Mouse (Mus musculus) myocyte (in vitro differentiated cells): ENCODE measurements around the gene Gcnt3. TPM values are rescaled to one million over a fixed set of nuclear protein-coding genes. Genes with fewer than 3 reads are reported as not detected.

Source experiments
- H3K27me3 ChIP-seq: one replicate; pipeline ENCODE4 v1.6.1; 2011; ENCODE audit not compliant: control insufficient read depth, insufficient read depth, insufficient read length
- H3K36me3 ChIP-seq: one replicate; pipeline ENCODE4 v1.6.1; 2011; ENCODE audit not compliant: control insufficient read depth, insufficient read depth
- H3K4me2 ChIP-seq: one replicate; pipeline ENCODE4 v1.6.1; 2011; ENCODE audit warnings: low read depth, control low read depth
- H3K4me3 ChIP-seq: one replicate; pipeline ENCODE4 v1.5.1; 2011; ENCODE audit warnings: mild to moderate bottlenecking, control low read depth, moderate library complexity
- H3K79me2 ChIP-seq: one replicate; pipeline ENCODE4 v1.6.1; 2011; ENCODE audit not compliant: control insufficient read depth, insufficient read depth
- H3ac ChIP-seq: one replicate; pipeline ENCODE4 v1.6.1; 2011; ENCODE audit not compliant: control insufficient read depth, insufficient read length
- CEBPB ChIP-seq: IDR thresholded peaks from 2 replicates; pipeline ENCODE4 v1.6.1; 2011; ENCODE audit warnings: mild to moderate bottlenecking, moderate library complexity; ENCODE audit not compliant: poor library complexity, insufficient read depth, severe bottlenecking
- E2F4 ChIP-seq: IDR thresholded peaks from one replicate; pipeline ENCODE4 v1.6.1; 2011; ENCODE audit warnings: mild to moderate bottlenecking, control low read depth, moderate library complexity; ENCODE audit not compliant: insufficient read depth
- MAX ChIP-seq: IDR thresholded peaks from one replicate; pipeline ENCODE4 v1.6.1; 2011; ENCODE audit warnings: low read depth, mild to moderate bottlenecking, control low read depth
- MYOD1 ChIP-seq, 3 experiments: IDR thresholded peaks; one replicate each; pipeline ENCODE4 v1.6.1; 2011; ENCODE audit warnings: control low read depth in 2 of 3, low read depth in 2 of 3, mild to moderate bottlenecking in 2 of 3, moderate library complexity in 1 of 3; ENCODE audit not compliant: insufficient read length in 2 of 3, control insufficient read depth in 1 of 3
- MYOG ChIP-seq, 3 experiments: IDR thresholded peaks; one replicate each; pipeline ENCODE4 v1.6.1; 2011; ENCODE audit warnings: control low read depth in 2 of 3, low read depth in 2 of 3, mild to moderate bottlenecking in 2 of 3; ENCODE audit not compliant: insufficient read length in 2 of 3, control insufficient read depth in 1 of 3, insufficient read depth in 1 of 3
- POLR2A ChIP-seq: IDR thresholded peaks from one replicate; pipeline ENCODE4 v1.6.1; 2011; ENCODE audit warnings: low read depth, mild to moderate bottlenecking, control low read depth, moderate library complexity; ENCODE audit not compliant: insufficient read length
- POLR2AphosphoS2 ChIP-seq: IDR thresholded peaks from one replicate; pipeline ENCODE4 v1.6.1; 2011; ENCODE audit warnings: low read depth, control low read depth; ENCODE audit not compliant: insufficient read length
- REST ChIP-seq: IDR thresholded peaks from one replicate; pipeline ENCODE4 v1.6.1; 2011; ENCODE audit warnings: mild to moderate bottlenecking, control low read depth, moderate library complexity; ENCODE audit not compliant: insufficient read depth, insufficient read length
- SRF ChIP-seq: IDR thresholded peaks from one replicate; pipeline ENCODE4 v1.6.1; 2011; ENCODE audit warnings: low read depth; ENCODE audit not compliant: control insufficient read depth, insufficient read length
- TCF12 ChIP-seq: IDR thresholded peaks from one replicate; pipeline ENCODE4 v1.6.1; 2011; ENCODE audit warnings: mild to moderate bottlenecking, control low read depth; ENCODE audit not compliant: poor library complexity, insufficient read depth, severe bottlenecking
- TCF3 ChIP-seq: IDR thresholded peaks from one replicate; pipeline ENCODE4 v1.6.1; 2011; ENCODE audit warnings: low read depth, control low read depth; ENCODE audit not compliant: insufficient read length
- USF1 ChIP-seq: IDR thresholded peaks from one replicate; pipeline ENCODE4 v1.6.1; 2011; ENCODE audit warnings: low read depth, mild to moderate bottlenecking, control low read depth, moderate library complexity
- polyA plus RNA-seq: library from polyadenylated mRNA; unstranded; fragments of >200 nt; fragmentation: generic; extraction: Trizol; gene quantifications from one replicate; pipeline ENCODE4 v1.2.1, GENCODE M21; 2012; ENCODE audit warnings: missing spikeins

Gcnt3 gene
- polyA plus RNA-seq, 1 experiment: 0.05 TPM

GRCm38 (mm10) chr9:70081767-70082166 lies 43.9 kb upstream of the Gcnt3 start:
- Histone ChIP-seq H3K4me2 (no peak overlapping the region), H3K36me3 (no peaks in the 10 kb centered on the region), H3K4me3 (no peak overlapping the region), H3ac (no peak overlapping the region), H3K27me3 (no peaks in the 10 kb centered on the region), H3K79me2 (no peaks in the 10 kb centered on the region)
- TF ChIP-seq POLR2AphosphoS2 (no peak), POLR2A (no peak), USF1 (no peak), SRF (no peak), TCF12 (no peak), TCF3 (no peak), E2F4 (no peak), MYOG (IDR thresholded peaks at IDR 0.05; ENCODE audit: control insufficient read depth in 1 of 3, insufficient read depth in 1 of 3, insufficient read length in 2 of 3, low read depth in 2 of 3) (no peak), MYOD1 (IDR thresholded peaks at IDR 0.05; ENCODE audit: control insufficient read depth in 1 of 3, insufficient read length in 2 of 3, low read depth in 2 of 3) (no peak), REST (no peak)

GRCm38 (mm10) chr9:70080976-70081375 lies 43.1 kb upstream of the Gcnt3 start:
- Histone ChIP-seq H3K4me3 (no peak overlapping the region), H3K36me3 (no peaks in the 10 kb centered on the region)

GRCm38 (mm10) chr9:70080027-70080800 lies 42.3 kb upstream of the Gcnt3 start:
- Histone ChIP-seq H3K79me2 (no peaks in the 10 kb centered on the region), H3K27me3 (no peaks in the 10 kb centered on the region), H3K4me3 (no peak overlapping the region), H3ac (no peak overlapping the region), H3K36me3 (no peaks in the 10 kb centered on the region), H3K4me2 (peak overlapping the region; percentile 49)
- TF ChIP-seq E2F4 (no peak), MYOG (IDR thresholded peaks at IDR 0.05; ENCODE audit: control insufficient read depth in 1 of 3, insufficient read depth in 1 of 3, insufficient read length in 2 of 3, low read depth in 2 of 3) (no peak)

More at GRCm38 (mm10) chr9:70080976-70081375, 43.1 kb upstream of the Gcnt3 start:
- peak overlapping the region; percentile 49 for H3K4me2 ChIP-seq
- no peaks in the 10 kb centered on the region for H3K27me3 ChIP-seq
- TF ChIP-seq MAX (no peak), CEBPB (0 out of 2 replicates have a peak, but pooled peaks have one; percentile 36)
- H3K79me2 ChIP-seq: no peaks in the 10 kb centered on the region
- no peak overlapping the region for H3ac ChIP-seq

DNA sequence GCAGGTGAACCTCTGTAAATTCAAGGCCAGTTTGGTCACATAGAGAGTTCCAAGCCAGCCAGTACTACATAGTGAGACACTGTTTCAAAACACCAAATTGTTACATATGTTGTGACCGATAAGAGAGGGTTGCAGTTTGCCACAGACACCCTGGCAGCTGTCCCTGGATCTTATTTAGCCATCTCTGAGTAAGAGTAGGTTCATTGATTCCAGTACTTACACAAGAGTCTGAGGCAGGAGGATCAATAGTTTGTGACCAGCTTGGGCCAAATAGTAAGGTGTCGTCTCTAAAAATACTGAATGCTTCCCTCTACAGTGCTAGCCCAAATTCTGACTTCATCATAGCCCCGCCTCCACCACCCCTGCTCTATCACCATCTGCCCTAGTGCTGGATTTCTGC lies 40.1 kb upstream of the Gcnt3 start:
- Histone ChIP-seq H3ac (no peak overlapping the region), H3K4me3 (no peak overlapping the region), H3K27me3 (no peaks in the 10 kb centered on the region), H3K79me2 (no peaks in the 10 kb centered on the region), H3K36me3 (no peaks in the 10 kb centered on the region), H3K4me2 (no peak overlapping the region)
- TF ChIP-seq SRF (no peak), E2F4 (no peak), TCF3 (no peak), REST (no peak), TCF12 (no peak), MAX (no peak), POLR2A (no peak), POLR2AphosphoS2 (no peak), USF1 (no peak), CEBPB (no peak), MYOD1 (IDR thresholded peaks at IDR 0.05; ENCODE audit: control insufficient read depth in 1 of 3, insufficient read length in 2 of 3, low read depth in 2 of 3) (no peak), MYOG (IDR thresholded peaks at IDR 0.05; ENCODE audit: control insufficient read depth in 1 of 3, insufficient read depth in 1 of 3, insufficient read length in 2 of 3, low read depth in 2 of 3) (no peak)

DNA sequence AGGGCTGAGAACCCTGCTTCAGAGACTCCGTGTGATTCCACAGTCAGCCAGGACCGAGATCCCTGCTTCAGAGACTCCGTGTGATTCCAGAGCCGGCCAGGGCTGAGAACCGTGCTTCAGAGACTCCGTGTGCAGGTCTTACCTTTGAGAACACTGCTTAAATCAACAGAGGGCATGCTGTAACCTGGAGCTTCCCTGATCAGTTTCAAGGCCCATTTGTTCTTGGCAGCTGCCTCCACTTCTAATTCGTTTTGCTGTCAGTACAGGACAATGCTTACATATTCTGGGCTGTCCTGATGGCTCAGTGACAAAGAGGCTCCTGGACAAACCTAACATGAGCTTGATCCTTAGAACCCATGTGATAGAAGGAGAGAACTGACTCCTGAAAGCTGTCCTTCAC lies 39.3 kb upstream of the Gcnt3 start:
- no peaks in the 10 kb centered on the region for H3K79me2 ChIP-seq
- H3K27me3 ChIP-seq: no peaks in the 10 kb centered on the region
- no peaks in the 10 kb centered on the region for H3K36me3 ChIP-seq
- no peak overlapping the region for H3K4me3 ChIP-seq
- no peak overlapping the region for H3K4me2 ChIP-seq
- no peak for TF ChIP-seq POLR2AphosphoS2
- H3ac ChIP-seq: no peak overlapping the region
